ENCODE assay signal across 16 mouse cellular contexts in the genomic region with DNA sequence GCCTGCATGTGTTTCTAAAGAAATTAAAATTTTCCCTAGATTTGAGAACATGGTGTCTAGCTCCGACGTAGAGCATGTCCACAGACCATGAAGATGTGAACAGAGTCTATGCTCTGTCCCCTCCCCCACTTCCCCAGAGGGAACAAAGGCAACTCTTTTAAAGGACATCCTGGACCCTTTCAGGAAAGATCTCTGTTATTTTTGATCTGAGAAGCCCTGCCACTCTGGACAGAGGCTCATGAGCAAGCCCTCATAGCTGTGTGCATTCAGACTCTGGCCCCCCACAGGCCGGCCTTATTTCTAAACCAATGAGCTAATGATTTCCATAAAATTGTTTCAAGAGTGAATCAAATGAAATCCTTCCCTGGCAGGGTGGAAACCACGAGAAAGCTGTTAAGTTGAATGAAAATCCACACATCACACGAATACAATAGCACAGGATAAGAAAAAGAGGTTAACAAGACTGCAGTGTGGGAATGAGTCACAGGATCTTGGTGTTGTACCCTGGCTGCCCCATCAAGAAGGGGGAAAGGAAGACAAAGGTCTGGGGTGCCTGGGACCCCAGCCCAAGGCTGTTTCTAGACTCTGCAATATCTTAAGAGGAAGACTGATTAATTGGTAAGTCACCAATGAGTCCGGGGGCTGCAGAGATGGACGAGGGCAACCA.
DNase-seq lines count a peak whose midpoint lies in the region; ATAC-seq and TF ChIP-seq lines count a peak whose summit lies in the region.
"Had no signal": no experiment of that assay in that cellular context is flagged by ENCODE, and none has a peak within 500 bp of the region (broad histone marks: within the 10 kb centered on the region; RNA-seq: fewer than 3 reads in every experiment).

No protein-coding gene starts in this region.

- no peak for DNase-seq in heart, adult 18-20 months
- peak; percentile 88 for DNase-seq in midbrain, embryonic 11.5 days (ENCODE audit: low spot score, missing footprints)
- DNase-seq in midbrain, postnatal 0 days (ENCODE audit: low spot score) = no peak
- DNase-seq in midbrain, embryonic 14.5 days = peak; percentile 53
- no peak for DNase-seq in left cerebral cortex, postnatal 36 days (ENCODE audit: low spot score in 2 of 2)
- DNase-seq in spleen, postnatal 36 days (ENCODE audit: low spot score in 2 of 2) = no peak
- DNase-seq: adrenal gland, adult 2 months; cerebellum, postnatal 14 days; gastrocnemius, postnatal 10 days; liver; lung, postnatal 14 days; spleen, adult 18-20 months had no signal

- no peak overlapping the region for H3K4me3 ChIP-seq in heart, embryonic 16.5 days (ENCODE audit: low read length)
- H3K4me3 ChIP-seq in midbrain, embryonic 11.5 days (ENCODE audit: low read depth, low read length) = no peak overlapping the region
- no peak overlapping the region for H3K4me3 ChIP-seq in midbrain, postnatal 0 days (ENCODE audit: low read depth, low read length)
- no peak overlapping the region for H3K4me3 ChIP-seq in forebrain, embryonic 16.5 days (replicated peaks; ENCODE audit: low read length)
- no peak overlapping the region for H3K4me3 ChIP-seq in midbrain, embryonic 14.5 days (replicated peaks; ENCODE audit: low read depth, low read length)
- H3K4me3 ChIP-seq: myocyte had no signal

- no peak for TF ChIP-seq CTCF in midbrain, postnatal 0 days (IDR thresholded peaks at IDR 0.05)

- no peak overlapping the region for H3K4me2 ChIP-seq in heart, embryonic 16.5 days (ENCODE audit: low read depth, low read length)
- no peak overlapping the region for H3K4me2 ChIP-seq in midbrain, embryonic 11.5 days
- no peak overlapping the region for H3K4me2 ChIP-seq in midbrain, postnatal 0 days (ENCODE audit: low read depth, low read length, poor library complexity, severe bottlenecking)
- H3K4me2 ChIP-seq in forebrain, embryonic 16.5 days (ENCODE audit: low read length) = no peak overlapping the region
- H3K4me2 ChIP-seq in midbrain, embryonic 14.5 days (ENCODE audit: low read length) = no peak overlapping the region

- 0 out of 2 replicates have a peak, but pooled peaks cover 2% of the 10 kb centered on the region for H3K9me3 ChIP-seq in heart, embryonic 16.5 days (replicated peaks; ENCODE audit: control insufficient read depth, low read length)
- no peaks in the 10 kb centered on the region; the same call in 1 of the 2 replicates for H3K9me3 ChIP-seq in midbrain, embryonic 11.5 days (ENCODE audit: control insufficient read depth, low read length)
- H3K9me3 ChIP-seq in midbrain, postnatal 0 days (ENCODE audit: low read length) = no peaks in the 10 kb centered on the region
- no peaks in the 10 kb centered on the region for H3K9me3 ChIP-seq in forebrain, embryonic 16.5 days (ENCODE audit: control insufficient read depth, low read length)
- no peaks in the 10 kb centered on the region for H3K9me3 ChIP-seq in midbrain, embryonic 14.5 days (ENCODE audit: control insufficient read depth, low read length)

- H3K36me3 ChIP-seq in heart, embryonic 16.5 days (ENCODE audit: control insufficient read depth, insufficient read depth) = peaks cover 28% of the 10 kb centered on the region
- peaks cover 20% of the 10 kb centered on the region for H3K36me3 ChIP-seq in midbrain, embryonic 11.5 days (ENCODE audit: control insufficient read depth, insufficient read depth, low read length)
- H3K36me3 ChIP-seq in midbrain, postnatal 0 days (ENCODE audit: insufficient read depth, low read length) = peaks cover 21% of the 10 kb centered on the region
- peaks cover 19% of the 10 kb centered on the region for H3K36me3 ChIP-seq in forebrain, embryonic 16.5 days (ENCODE audit: control insufficient read depth, insufficient read depth)
- H3K36me3 ChIP-seq in midbrain, embryonic 14.5 days (ENCODE audit: control insufficient read depth, insufficient read depth, low read length) = peaks cover 39% of the 10 kb centered on the region

- no peak; the same call in 1 of the 2 replicates for ATAC-seq in heart, embryonic 16.5 days (replicated peaks; ENCODE audit: extremely low read depth, insufficient read depth, low FRiP score)
- peak; percentile 76 for ATAC-seq in midbrain, embryonic 11.5 days (ENCODE audit: low FRiP score)
- no peak for ATAC-seq in midbrain, postnatal 0 days (ENCODE audit: low FRiP score)
- peak; percentile 74 for ATAC-seq in forebrain, embryonic 16.5 days
- no peak for ATAC-seq in midbrain, embryonic 14.5 days (ENCODE audit: low FRiP score, low TSS enrichment)
- ATAC-seq: Patski had no signal

- peaks cover 27% of the 10 kb centered on the region for H3K4me1 ChIP-seq in heart, embryonic 16.5 days (ENCODE audit: control insufficient read depth, insufficient read depth, low read length)
- peaks cover 16% of the 10 kb centered on the region for H3K4me1 ChIP-seq in midbrain, embryonic 11.5 days (ENCODE audit: control insufficient read depth, insufficient read depth, low read length)
- H3K4me1 ChIP-seq in midbrain, postnatal 0 days (ENCODE audit: insufficient read depth, low read length) = 0 out of 2 replicates have a peak, but pooled peaks cover 4% of the 10 kb centered on the region
- peaks cover 19% of the 10 kb centered on the region for H3K4me1 ChIP-seq in forebrain, embryonic 16.5 days (replicated peaks; ENCODE audit: control insufficient read depth, insufficient read depth, low read length)
- H3K4me1 ChIP-seq in midbrain, embryonic 14.5 days (ENCODE audit: control insufficient read depth, insufficient read depth, low read length) = peaks cover 15% of the 10 kb centered on the region

- peak overlapping the region; percentile 68 for H3K27ac ChIP-seq in heart, embryonic 16.5 days (ENCODE audit: low read length)
- peak overlapping the region; percentile 27; the same call in 1 of the 2 replicates for H3K27ac ChIP-seq in midbrain, embryonic 11.5 days (ENCODE audit: low read depth, low read length)
- H3K27ac ChIP-seq in midbrain, postnatal 0 days (ENCODE audit: low read depth, low read length) = no peak overlapping the region
- peak overlapping the region; percentile 3; the same call in 1 of the 2 replicates for H3K27ac ChIP-seq in forebrain, embryonic 16.5 days (ENCODE audit: low read length)
- peak overlapping the region; percentile 1; the same call in 1 of the 2 replicates for H3K27ac ChIP-seq in midbrain, embryonic 14.5 days (replicated peaks; ENCODE audit: low read depth, low read length)

- peak overlapping the region; percentile 11; the same call in 1 of the 2 replicates for H3K9ac ChIP-seq in heart, embryonic 16.5 days (ENCODE audit: low read length)
- H3K9ac ChIP-seq in midbrain, embryonic 11.5 days (ENCODE audit: low read length) = peak overlapping the region; percentile 33; the same call in 1 of the 2 replicates
- no peak overlapping the region for H3K9ac ChIP-seq in midbrain, postnatal 0 days (replicated peaks; ENCODE audit: low read length, poor library complexity, severe bottlenecking)
- no peak overlapping the region for H3K9ac ChIP-seq in forebrain, embryonic 16.5 days (replicated peaks; ENCODE audit: low read depth, low read length)
- no peak overlapping the region for H3K9ac ChIP-seq in midbrain, embryonic 14.5 days (replicated peaks; ENCODE audit: low read length)

- intact Hi-C loops in left cerebral cortex, postnatal 36 days (cut with DNase I) = no loop called here

- WGBS in heart, embryonic 16.5 days = 58% methylated on average over 7 of the region's 7 CpGs
- 40% methylated on average over 7 of the region's 7 CpGs for WGBS in midbrain, embryonic 11.5 days
- WGBS in midbrain, postnatal 0 days = 19% methylated on average over 7 of the region's 7 CpGs
- WGBS in forebrain, embryonic 16.5 days = 10% methylated on average over 7 of the region's 7 CpGs
- WGBS in midbrain, embryonic 14.5 days = 22% methylated on average over 7 of the region's 7 CpGs

- no peaks in the 10 kb centered on the region for H3K27me3 ChIP-seq in heart, embryonic 16.5 days (ENCODE audit: control insufficient read depth, insufficient read depth, low read length)
- no peaks in the 10 kb centered on the region for H3K27me3 ChIP-seq in midbrain, embryonic 11.5 days (ENCODE audit: control insufficient read depth, insufficient read depth, low read length)
- H3K27me3 ChIP-seq in midbrain, postnatal 0 days (ENCODE audit: insufficient read depth, low read length) = no peaks in the 10 kb centered on the region
- H3K27me3 ChIP-seq in forebrain, embryonic 16.5 days (replicated peaks; ENCODE audit: control insufficient read depth, insufficient read depth, low read length) = no peaks in the 10 kb centered on the region
- no peaks in the 10 kb centered on the region for H3K27me3 ChIP-seq in midbrain, embryonic 14.5 days (ENCODE audit: control insufficient read depth, insufficient read depth, low read length)
- H3K27me3 ChIP-seq: Patski had no signal

Comparison
In these comparisons a context has a peak if more than half of its experiments do, and no peak if none do; other contexts are left out.
1. ATAC-seq: peak in midbrain, embryonic 11.5 days (single experiment) and forebrain, embryonic 16.5 days (single experiment); none in heart, embryonic 16.5 days (single experiment), midbrain, postnatal 0 days (single experiment) and midbrain, embryonic 14.5 days (single experiment).
2. H3K9ac ChIP-seq: peak in heart, embryonic 16.5 days (single experiment) and midbrain, embryonic 11.5 days (single experiment); none in midbrain, postnatal 0 days (single experiment), forebrain, embryonic 16.5 days (single experiment) and midbrain, embryonic 14.5 days (single experiment).
3. DNase-seq: peak in midbrain, embryonic 11.5 days (single experiment) and midbrain, embryonic 14.5 days (single experiment); none in heart, adult 18-20 months (0 of 2), midbrain, postnatal 0 days (single experiment), left cerebral cortex, postnatal 36 days (0 of 2) and spleen, postnatal 36 days (0 of 2).